Mouse (Mus musculus) heart, adult 10 weeks (tissue): ENCODE data around the gene Fam171a2. TPM values are rescaled to one million over a fixed set of nuclear protein-coding genes. Genes with fewer than 3 reads are reported as not detected.

Source experiments
- polyA plus RNA-seq: library from polyadenylated mRNA; stranded (reverse); fragments of 350-450 nt; fragmentation: Illumina TruSeq; extraction: RNeasy Lipid Tissue Mini Kit (QIAGEN cat#74804); gene quantifications from one replicate; pipeline ENCODE4 v1.2.3, GENCODE M21; 2014; ENCODE audit warnings: low read depth, low replicate concordance

The Fam171a2 gene
- 1.7 TPM for polyA plus RNA-seq

GRCm38 (mm10) chr11:102447497-102447896 is at the start of gene Fam171a2:
Gene Fam171a2, minus strand, starts transcription at chr11:102447682.

GRCm38 (mm10) chr11:102469648-102470357 is 22.3 kb upstream of the Fam171a2 start, which contains the start of gene Itga2b:
Gene Itga2b, minus strand, starts transcription at chr11:102470122.

GRCm38 (mm10) chr11:102430121-102431017 is 17.1 kb downstream of the Fam171a2 start, which contains the start of gene Grn:
Gene Grn, plus strand, starts transcription at chr11:102430315.

GRCm38 (mm10) chr11:102407834-102408215 is 39.7 kb downstream of the Fam171a2 start, which contains the start of gene Slc25a39:
Gene Slc25a39, minus strand, starts transcription at chr11:102407946.

GRCm38 (mm10) chr11:102393238-102393634 is 54.2 kb downstream of the Fam171a2 start, which contains the start of gene Rundc3a:
Gene Rundc3a, plus strand, starts transcription at chr11:102393403.

Other genes starting within 250 kb of the Fam171a2 start
- 100 TPM for gene Hdac5, start 217.5 kb downstream of the Fam171a2 start, polyA plus RNA-seq
- gene BC030867, start 198.8 kb downstream of the Fam171a2 start, polyA plus RNA-seq: 0.45 TPM
- 0.86 TPM for gene Asb16, start 178.9 kb downstream of the Fam171a2 start, polyA plus RNA-seq
- gene Tmub2, start 162.8 kb downstream of the Fam171a2 start, polyA plus RNA-seq: 33.1 TPM
- 19.8 TPM for gene Atxn7l3, start 151.1 kb downstream of the Fam171a2 start, polyA plus RNA-seq
- gene Ubtf, start 127.9 kb downstream of the Fam171a2 start, polyA plus RNA-seq: 59.2 TPM
- gene Slc4a1, start 81.5 kb downstream of the Fam171a2 start, polyA plus RNA-seq: 0.16 TPM
- gene Rundc3a, start 54.3 kb downstream of the Fam171a2 start, polyA plus RNA-seq: not detected
- 144 TPM for gene Slc25a39, start 39.7 kb downstream of the Fam171a2 start, polyA plus RNA-seq
- gene Grn, start 17.4 kb downstream of the Fam171a2 start, polyA plus RNA-seq: 86.1 TPM
- gene Itga2b, start 22.4 kb upstream of the Fam171a2 start, polyA plus RNA-seq: 1.6 TPM
- 19.1 TPM for gene Gpatch8, start 108.7 kb upstream of the Fam171a2 start, polyA plus RNA-seq
- 7.1 TPM for gene Gm11627, start 131.8 kb upstream of the Fam171a2 start, polyA plus RNA-seq
- 3.2 TPM for gene Fzd2, start 156.7 kb upstream of the Fam171a2 start, polyA plus RNA-seq
- not detected for gene Meioc, start 216.0 kb upstream of the Fam171a2 start, polyA plus RNA-seq